Mouse (Mus musculus): ENCODE measurements around the gene Prepl. TPM values are rescaled to one million over a fixed set of nuclear protein-coding genes. Genes with fewer than 3 reads are reported as not detected.
A peak's percentile ranks its signal among the peaks of the same experiment; 100 is the strongest.

The Prepl gene
- polyA plus RNA-seq, 1 experiment from 2014 or later: 25.8 TPM

DNA sequence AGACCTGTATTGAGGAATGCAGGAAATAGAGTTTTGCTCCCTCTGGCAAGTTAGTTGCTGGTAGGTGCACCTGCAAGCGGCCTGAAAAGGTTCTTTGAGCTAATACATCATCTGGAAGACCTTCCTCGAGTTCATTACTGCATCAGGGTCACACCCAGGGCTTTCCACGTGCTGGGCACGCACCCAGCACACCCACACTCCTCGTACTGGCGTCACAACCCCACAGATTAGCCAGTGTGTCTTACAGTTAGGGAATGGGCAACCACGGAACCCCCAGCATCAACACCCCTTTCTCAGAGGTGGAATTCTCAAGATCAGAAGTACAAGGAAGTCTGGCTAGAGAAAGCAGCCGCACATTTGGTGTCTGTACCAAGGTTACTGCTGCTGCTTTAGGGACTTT lies 65.8 kb downstream of the Prepl start:
- no peaks in the 10 kb centered on the region for H3K27me3 ChIP-seq (ENCODE audit: insufficient read depth, low read length)
- ATAC-seq (replicated peaks; ENCODE audit: low FRiP score, low read depth) (no peak), DNase-seq (ENCODE audit: low spot score) (no peak)
- H3K4me2 ChIP-seq (ENCODE audit: low read length): no peak overlapping the region
- H3K9me3 ChIP-seq (replicated peaks; ENCODE audit: low read length): no peaks in the 10 kb centered on the region
- WGBS: 68% methylated on average over 8 of the region's 8 CpGs
- H3K4me3 ChIP-seq (replicated peaks; ENCODE audit: low read depth, low read length): no peak overlapping the region
- peak overlapping the region; percentile 43 for H3K27ac ChIP-seq
- no peaks in the 10 kb centered on the region for H3K36me3 ChIP-seq (ENCODE audit: insufficient read depth, low read length)
- H3K9ac ChIP-seq (ENCODE audit: low read depth, low read length): no peak overlapping the region
- no peak for TF ChIP-seq CTCF (IDR thresholded peaks at IDR 0.05; ENCODE audit: low read depth)
- H3K4me1 ChIP-seq (replicated peaks; ENCODE audit: insufficient read depth, low read length): no peaks in the 10 kb centered on the region

DNA sequence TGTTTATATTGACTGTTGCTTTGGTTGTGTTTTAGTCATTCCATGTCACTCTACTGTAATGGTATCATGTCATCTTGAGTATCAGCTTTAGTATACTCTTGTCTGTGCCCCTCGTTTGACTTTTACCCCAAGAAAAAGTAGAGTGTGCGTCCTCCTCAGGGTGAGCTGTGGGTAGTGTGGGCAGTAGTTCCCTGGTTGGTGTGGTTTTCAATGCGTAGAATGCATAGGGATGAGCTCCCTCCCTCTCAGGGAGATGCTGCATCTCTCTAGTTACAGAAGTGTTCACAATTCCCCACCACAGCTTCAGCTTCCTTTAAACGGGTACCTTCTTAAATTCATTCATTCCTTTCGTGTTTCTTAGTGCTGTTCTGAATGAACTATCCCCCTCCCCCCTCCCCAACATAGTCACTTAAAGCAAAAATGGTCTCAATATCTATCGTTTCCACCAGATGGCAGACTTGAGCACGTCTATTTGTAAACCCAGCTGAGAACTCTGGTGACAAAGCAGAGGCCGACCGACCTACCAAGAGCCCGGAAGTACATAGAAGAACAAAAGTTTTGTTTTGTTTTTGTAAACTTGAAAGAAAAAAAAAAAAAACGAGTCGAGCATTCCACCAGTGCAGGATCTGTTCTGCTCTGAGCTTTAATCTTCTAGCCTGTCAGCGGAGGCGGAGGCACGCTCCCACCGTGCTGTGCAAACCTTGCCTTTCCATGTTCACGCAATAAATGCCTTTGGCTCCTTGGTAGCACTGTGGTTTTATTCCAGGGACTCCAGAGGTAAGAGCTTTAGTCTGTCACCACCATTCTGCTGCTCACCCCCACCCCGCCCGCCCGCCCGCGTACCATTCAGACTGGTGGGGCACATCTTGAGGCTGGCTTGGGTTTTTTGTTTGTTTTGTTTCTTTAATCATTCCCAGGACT lies 66.5 kb downstream of the Prepl start:
- Histone ChIP-seq H3K4me3 (replicated peaks; ENCODE audit: low read depth, low read length) (no peak overlapping the region), H3K27me3 (ENCODE audit: insufficient read depth, low read length) (no peaks in the 10 kb centered on the region), H3K9me3 (replicated peaks; ENCODE audit: low read length) (no peaks in the 10 kb centered on the region), H3K36me3 (ENCODE audit: insufficient read depth, low read length) (no peaks in the 10 kb centered on the region), H3K4me2 (ENCODE audit: low read length) (peak overlapping the region; percentile 27; the same call in 1 of the 2 replicates), H3K9ac (ENCODE audit: low read depth, low read length) (no peak overlapping the region), H3K4me1 (replicated peaks; ENCODE audit: insufficient read depth, low read length) (no peaks in the 10 kb centered on the region), H3K27ac (peak overlapping the region; percentile 43)
- peak; percentile 78 for TF ChIP-seq CTCF (IDR thresholded peaks at IDR 0.05; ENCODE audit: low read depth)
- 56% methylated on average over 22 of the region's 22 CpGs for WGBS
- peak; percentile 90 for DNase-seq (ENCODE audit: low spot score)
- no peak for ATAC-seq (replicated peaks; ENCODE audit: low FRiP score, low read depth)

DNA sequence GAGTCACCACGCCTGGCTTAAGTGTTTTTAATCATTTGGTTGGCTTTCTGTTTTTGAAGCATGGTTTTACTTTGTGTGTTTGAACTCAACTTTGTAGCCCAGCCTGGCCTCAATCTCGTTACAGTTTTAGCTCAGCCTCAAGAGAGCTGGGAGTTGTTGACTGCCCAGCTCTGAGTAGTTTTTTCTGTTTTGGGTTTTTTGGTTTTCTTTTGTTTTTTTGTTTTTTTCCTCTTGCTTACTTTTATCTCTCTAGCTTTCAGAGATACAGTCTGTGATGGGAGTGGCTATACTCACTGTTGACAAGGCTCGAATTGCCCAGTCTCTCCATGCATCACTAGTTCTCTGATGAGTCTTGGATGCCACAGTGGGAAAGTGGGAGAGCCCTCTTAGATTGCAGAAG lies 69.7 kb downstream of the Prepl start:
- Histone ChIP-seq H3K4me1 (replicated peaks; ENCODE audit: insufficient read depth, low read length) (no peaks in the 10 kb centered on the region), H3K27me3 (ENCODE audit: insufficient read depth, low read length) (no peaks in the 10 kb centered on the region), H3K9me3 (replicated peaks; ENCODE audit: low read length) (no peaks in the 10 kb centered on the region), H3K4me2 (ENCODE audit: low read length) (no peak overlapping the region), H3K36me3 (ENCODE audit: insufficient read depth, low read length) (no peaks in the 10 kb centered on the region), H3K27ac (no peak overlapping the region), H3K9ac (ENCODE audit: low read depth, low read length) (no peak overlapping the region), H3K4me3 (replicated peaks; ENCODE audit: low read depth, low read length) (no peak overlapping the region)
- WGBS: 67% methylated on average over 3 of the region's 3 CpGs
- DNase-seq (ENCODE audit: low spot score): peak; percentile 46
- no peak for TF ChIP-seq CTCF (IDR thresholded peaks at IDR 0.05; ENCODE audit: low read depth)
- no peak for ATAC-seq (replicated peaks; ENCODE audit: low FRiP score, low read depth)

DNA sequence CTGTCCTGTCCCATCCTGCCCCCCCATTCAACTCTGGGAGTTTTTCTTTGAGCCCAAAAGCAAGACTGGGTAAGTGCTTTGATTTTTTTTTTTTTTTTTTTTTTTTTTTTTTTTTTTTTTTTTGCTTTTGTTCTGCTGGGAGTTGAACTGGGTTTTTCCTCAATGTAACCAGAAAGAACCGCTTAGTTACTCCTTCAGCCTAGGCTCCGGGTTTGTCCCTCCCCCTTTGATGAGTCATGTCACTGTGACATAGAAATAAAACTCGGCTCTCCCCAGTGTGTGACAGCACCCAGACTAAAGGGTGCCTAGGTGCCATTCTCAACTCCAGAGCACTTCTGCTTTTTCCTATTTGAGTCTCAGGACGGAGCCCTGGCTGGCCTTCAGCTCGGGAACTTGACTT lies 71.2 kb downstream of the Prepl start:
- H3K4me1 ChIP-seq (replicated peaks; ENCODE audit: insufficient read depth, low read length): no peaks in the 10 kb centered on the region
- H3K4me2 ChIP-seq (ENCODE audit: low read length): no peak overlapping the region
- H3K27me3 ChIP-seq (ENCODE audit: insufficient read depth, low read length): no peaks in the 10 kb centered on the region
- H3K27ac ChIP-seq: no peak overlapping the region
- no peak overlapping the region for H3K4me3 ChIP-seq (replicated peaks; ENCODE audit: low read depth, low read length)
- DNase-seq (ENCODE audit: low spot score) (no peak), ATAC-seq (replicated peaks; ENCODE audit: low FRiP score, low read depth) (no peak)
- no peaks in the 10 kb centered on the region for H3K9me3 ChIP-seq (replicated peaks; ENCODE audit: low read length)
- H3K36me3 ChIP-seq (ENCODE audit: insufficient read depth, low read length): no peaks in the 10 kb centered on the region
- 70% methylated on average over 5 of the region's 5 CpGs for WGBS
- TF ChIP-seq CTCF (IDR thresholded peaks at IDR 0.05; ENCODE audit: low read depth): no peak
- no peak overlapping the region for H3K9ac ChIP-seq (ENCODE audit: low read depth, low read length)

DNA sequence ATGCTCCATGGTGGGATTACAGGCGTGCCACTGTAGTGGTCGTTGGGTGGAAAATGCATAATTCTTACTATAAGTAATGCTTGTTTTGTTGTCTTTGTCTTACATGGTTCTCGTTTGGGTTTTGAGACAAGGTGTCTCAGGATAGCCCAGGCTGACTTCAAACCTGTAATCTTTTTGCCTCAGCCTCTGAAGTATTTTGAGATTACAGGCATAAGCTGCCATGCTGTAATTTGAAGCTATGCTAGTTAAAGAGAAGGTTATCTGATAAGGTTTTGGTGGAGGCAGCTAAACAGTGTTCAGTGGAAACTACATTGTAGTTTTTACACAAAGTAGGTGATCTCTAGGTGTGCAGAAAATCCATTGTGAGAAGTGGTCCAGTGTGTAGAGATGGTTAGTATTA lies 71.7 kb downstream of the Prepl start:
- Histone ChIP-seq H3K27me3 (ENCODE audit: insufficient read depth, low read length) (no peaks in the 10 kb centered on the region), H3K4me3 (replicated peaks; ENCODE audit: low read depth, low read length) (no peak overlapping the region), H3K36me3 (ENCODE audit: insufficient read depth, low read length) (no peaks in the 10 kb centered on the region), H3K9me3 (replicated peaks; ENCODE audit: low read length) (no peaks in the 10 kb centered on the region), H3K27ac (no peak overlapping the region), H3K4me2 (ENCODE audit: low read length) (no peak overlapping the region), H3K4me1 (replicated peaks; ENCODE audit: insufficient read depth, low read length) (no peaks in the 10 kb centered on the region), H3K9ac (ENCODE audit: low read depth, low read length) (no peak overlapping the region)
- 82% methylated on average over 3 of the region's 3 CpGs for WGBS
- DNase-seq (ENCODE audit: low spot score): no peak
- no peak for ATAC-seq (replicated peaks; ENCODE audit: low FRiP score, low read depth)
- no peak for TF ChIP-seq CTCF (IDR thresholded peaks at IDR 0.05; ENCODE audit: low read depth)

DNA sequence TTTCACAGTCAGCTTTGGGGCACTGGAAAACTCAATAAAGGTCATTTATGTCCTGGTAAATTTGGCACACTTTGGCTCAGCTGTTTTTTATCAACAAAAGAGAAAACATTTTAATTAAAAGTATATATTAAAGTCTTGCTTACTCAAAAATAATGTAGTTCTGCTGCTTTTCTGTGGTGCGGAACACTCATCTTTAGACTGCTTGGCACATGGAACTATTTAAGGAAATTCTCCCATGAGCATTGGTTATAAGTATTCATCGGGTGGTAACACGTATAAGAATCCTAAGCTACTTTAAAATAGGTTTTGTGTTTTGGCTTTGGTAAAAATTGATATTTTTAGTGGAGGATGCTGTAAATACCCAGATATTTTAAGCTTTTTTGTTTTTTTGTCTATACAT lies 75.4 kb downstream of the Prepl start:
- ATAC-seq (replicated peaks; ENCODE audit: low FRiP score, low read depth) (no peak), DNase-seq (ENCODE audit: low spot score) (no peak)
- Histone ChIP-seq H3K4me1 (replicated peaks; ENCODE audit: insufficient read depth, low read length) (no peaks in the 10 kb centered on the region), H3K9me3 (replicated peaks; ENCODE audit: low read length) (no peaks in the 10 kb centered on the region), H3K27me3 (ENCODE audit: insufficient read depth, low read length) (no peaks in the 10 kb centered on the region), H3K27ac (no peak overlapping the region), H3K36me3 (ENCODE audit: insufficient read depth, low read length) (0 out of 2 replicates have a peak, but pooled peaks cover 4% of the 10 kb centered on the region), H3K4me2 (ENCODE audit: low read length) (no peak overlapping the region), H3K9ac (ENCODE audit: low read depth, low read length) (no peak overlapping the region), H3K4me3 (replicated peaks; ENCODE audit: low read depth, low read length) (no peak overlapping the region)
- 94% methylated on average over 3 of the region's 3 CpGs for WGBS
- TF ChIP-seq CTCF (IDR thresholded peaks at IDR 0.05; ENCODE audit: low read depth): no peak
